Mouse (Mus musculus): ENCODE measurements around the gene Gpr75. TPM values are rescaled to one million over a fixed set of nuclear protein-coding genes. Genes with fewer than 3 reads are reported as not detected.

The Gpr75 gene
- under 1 TPM; 0.12 to 0.14 TPM for total RNA-seq (2021)

- DNase-seq = peak; percentile 63
Measured at GRCm38 (mm10) chr11:30885171-30885871, at the start of gene Gpr75, which contains the start of gene Asb3. TSS of gene Gpr75 (plus strand) at chr11:30885358. TSS of gene Asb3 (plus strand) at chr11:30885416.

GRCm38 (mm10) chr11:30838793-30839192, 46.4 kb upstream of the Gpr75 start:
- DNase-seq = no peak

GRCm38 (mm10) chr11:30844355-30844754, 40.8 kb upstream of the Gpr75 start:
- no peak for DNase-seq

- DNase-seq = no peak
Measured at GRCm38 (mm10) chr11:30872425-30872824, 12.7 kb upstream of the Gpr75 start.

GRCm38 (mm10) chr11:30888153-30888552, 3.0 kb downstream of the Gpr75 start:
- DNase-seq = no peak

- DNase-seq = no peak
Measured at GRCm38 (mm10) chr11:30896201-30896600, 11.0 kb downstream of the Gpr75 start.

GRCm38 (mm10) chr11:30899312-30899711, 14.2 kb downstream of the Gpr75 start:
- DNase-seq = no peak

- no peak for DNase-seq
Measured at GRCm38 (mm10) chr11:30912311-30912710, 27.2 kb downstream of the Gpr75 start.

- DNase-seq = no peak
Measured at GRCm38 (mm10) chr11:30920641-30921040, 35.5 kb downstream of the Gpr75 start.

GRCm38 (mm10) chr11:30923283-30923682, 38.1 kb downstream of the Gpr75 start:
- DNase-seq = no peak

- no peak for DNase-seq
Measured at GRCm38 (mm10) chr11:30928079-30928478, 42.9 kb downstream of the Gpr75 start.

GRCm38 (mm10) chr11:30928498-30928897, 43.3 kb downstream of the Gpr75 start:
- DNase-seq = no peak

Other genes with a start within 250 kb of the Gpr75 start
- gene Acyp2, start 235.8 kb upstream of the Gpr75 start, total RNA-seq (2021) = 10 to 100 TPM; 34.0 to 44.9 TPM
- gene Psme4, start 113.6 kb upstream of the Gpr75 start, total RNA-seq (2021) = 10 to 100 TPM; 67.1 to 70.4 TPM
- 1 to 10 TPM; 8.6 TPM for gene Asb3, start 58 bp downstream of the Gpr75 start, total RNA-seq (2021)
- 10 to 100 TPM; 40.3 to 42.9 TPM for gene Erlec1, start 69.0 kb downstream of the Gpr75 start, total RNA-seq (2021)
- gene Chac2, start 101.0 kb downstream of the Gpr75 start, total RNA-seq (2021) = 10 to 100 TPM in 1 of 2 experiments, 1 to 10 TPM in 1; 9.1 to 10.3 TPM

Data from heart, postnatal 4 days (tissue).